Mouse (Mus musculus) spleen, adult 2 months (tissue): Measurements from ENCODE around the gene Ensa. TPM values are rescaled to one million over a fixed set of nuclear protein-coding genes. Genes with fewer than 3 reads are reported as not detected.
A peak's percentile ranks its signal among the peaks of the same experiment; 100 is the strongest.

Source experiments
- DNase-seq, 2 experiments: peaks; one replicate each; pipeline versions ENCODE4 v3.0.0 to v3.0.0-alpha.2; 2012 to 2021; ENCODE audit warnings: low spot score in 2 of 2, low read depth in 1 of 2
- H3K27ac ChIP-seq: fragments of 200-500 bp; 2 replicates; pipeline ENCODE4 v1.5.1; 2012; ENCODE audit warnings: low read length, inconsistent platforms; ENCODE audit not compliant: insufficient read depth
- H3K27me3 ChIP-seq: fragments of 200-500 bp; 2 replicates; pipeline ENCODE4 v1.6.1; 2012; ENCODE audit warnings: mild to moderate bottlenecking, moderate library complexity, low read length, inconsistent platforms; ENCODE audit not compliant: control insufficient read depth, insufficient read depth
- H3K36me3 ChIP-seq: fragments of 200-500 bp; 2 replicates; pipeline ENCODE4 v1.6.1; 2012; ENCODE audit warnings: mild to moderate bottlenecking, low read length, inconsistent platforms; ENCODE audit not compliant: control insufficient read depth, insufficient read depth
- H3K4me1 ChIP-seq: fragments of 200-500 bp; 2 replicates; pipeline ENCODE4 v1.6.1; 2011; ENCODE audit warnings: inconsistent platforms; ENCODE audit not compliant: control insufficient read depth, insufficient read depth, insufficient read length
- H3K4me3 ChIP-seq: fragments of 200-500 bp; 2 replicates; pipeline ENCODE4 v1.5.1; 2011; ENCODE audit warnings: mild to moderate bottlenecking, inconsistent platforms; ENCODE audit not compliant: insufficient read depth, insufficient read length; ENCODE audit errors: extremely low read depth
- CTCF ChIP-seq: fragments of 200-500 bp; IDR thresholded peaks from 2 replicates; pipeline ENCODE4 v1.5.1; 2011; ENCODE audit warnings: mild to moderate bottlenecking, inconsistent platforms; ENCODE audit not compliant: insufficient read depth, insufficient read length, insufficient replicate concordance; ENCODE audit errors: extremely low read depth
- POLR2A ChIP-seq: fragments of 200-500 bp; IDR thresholded peaks from 2 replicates; pipeline ENCODE4 v1.6.1; 2011; ENCODE audit warnings: low read depth, low read length, inconsistent platforms
- WGBS: fragments of 180-500 bp; shearing (Covaris S2); methylation state at CpG from one replicate; pipeline ENCODE4 v1.1.7; 2018; 5-methylcytosine and 5-hydroxymethylcytosine counted together
- polyA plus RNA-seq: library from polyadenylated mRNA; depleted of rRNA; stranded (reverse); fragments of >200 nt; gene quantifications from 2 replicates; pipeline ENCODE4 v1.2.3, GENCODE M21; 2012

Gene Ensa
- polyA plus RNA-seq, 1 experiment = 10.4 TPM

DNA sequence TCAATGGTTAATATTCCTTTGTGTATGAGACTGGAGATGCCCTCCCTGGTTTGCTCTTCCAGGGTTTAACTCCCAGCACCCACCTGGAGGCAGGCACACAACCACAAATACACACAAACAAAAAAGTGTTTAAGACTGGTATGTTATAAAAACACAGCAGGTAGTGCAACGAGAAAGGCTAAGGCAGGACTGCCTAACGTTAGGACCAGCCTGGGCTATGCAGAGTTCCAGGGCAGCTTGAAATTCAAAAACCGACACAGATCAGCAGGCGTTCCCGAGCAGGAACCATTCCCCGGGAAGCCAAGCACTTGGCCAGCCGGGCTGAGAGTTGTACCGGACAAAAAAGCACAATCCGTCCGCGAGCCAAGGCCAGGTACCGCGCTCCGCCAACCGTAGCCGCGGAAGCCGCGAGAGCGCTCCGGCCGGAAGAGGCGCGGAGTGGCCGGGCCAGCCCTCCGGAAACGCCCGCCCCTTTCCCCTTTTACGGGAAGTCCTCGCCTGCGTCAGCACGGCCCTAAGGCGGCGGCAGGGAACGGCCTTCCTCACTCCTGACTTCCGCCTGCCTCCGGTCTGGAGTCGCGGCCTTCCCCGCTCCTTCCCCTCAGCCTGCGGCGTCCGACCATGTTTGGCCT is 33.6 kb downstream of the Ensa start, which contains the start of gene Mcl1:
Mcl1 (plus strand) TSS at position 553 of the 632 bp plus-strand sequence.
- peaks cover 8% of the 10 kb centered on the region for H3K4me1 ChIP-seq
- DNase-seq = peak; percentile 87 to 96
- 0% methylated on average over 43 of the region's 43 CpGs for WGBS
- H3K36me3 ChIP-seq = peaks cover 29% of the 10 kb centered on the region
- H3K4me3 ChIP-seq = peak within 1 kb of the TSS; percentile 90
- TF ChIP-seq CTCF (no peak), POLR2A (peak; percentile 99)
- H3K27me3 ChIP-seq = no peaks in the 10 kb centered on the region
- peak within 1 kb of the TSS; percentile 99 for H3K27ac ChIP-seq

DNA sequence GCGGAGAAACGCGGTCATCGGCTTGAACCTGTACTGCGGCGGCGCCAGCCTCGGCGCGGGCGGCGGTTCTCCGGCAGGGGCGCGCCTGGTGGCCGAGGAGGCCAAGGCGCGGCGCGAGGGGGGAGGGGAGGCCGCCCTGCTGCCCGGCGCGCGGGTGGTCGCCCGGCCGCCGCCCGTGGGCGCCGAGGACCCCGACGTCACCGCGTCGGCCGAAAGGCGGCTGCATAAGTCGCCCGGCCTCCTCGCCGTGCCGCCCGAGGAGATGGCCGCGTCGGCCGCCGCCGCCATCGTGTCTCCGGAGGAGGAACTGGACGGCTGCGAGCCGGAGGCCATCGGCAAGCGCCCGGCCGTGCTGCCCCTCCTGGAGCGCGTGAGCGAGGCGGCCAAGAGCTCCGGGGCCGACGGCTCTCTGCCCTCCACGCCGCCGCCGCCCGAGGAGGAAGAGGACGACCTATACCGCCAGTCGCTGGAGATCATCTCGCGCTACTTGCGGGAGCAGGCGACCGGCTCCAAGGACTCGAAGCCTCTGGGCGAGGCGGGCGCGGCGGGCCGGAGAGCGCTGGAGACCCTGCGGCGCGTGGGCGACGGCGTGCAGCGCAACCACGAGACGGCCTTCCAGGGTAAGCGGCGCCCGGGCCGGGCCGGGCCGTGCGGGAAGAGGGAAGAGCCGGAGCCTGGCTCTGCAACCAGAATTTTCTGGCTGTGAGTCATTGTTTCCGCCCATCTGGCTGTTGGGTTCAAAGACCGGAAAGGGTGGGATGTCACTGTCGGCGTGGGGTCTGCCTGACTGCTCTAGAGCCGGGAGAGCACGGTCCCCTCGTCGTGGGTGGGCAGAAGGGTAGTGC is 34.3 kb downstream of the Ensa start:
- WGBS = under 1% methylated on average over 109 of the region's 113 CpGs
- H3K4me3 ChIP-seq = peak overlapping the region; percentile 90
- peaks cover 32% of the 10 kb centered on the region for H3K36me3 ChIP-seq
- TF ChIP-seq CTCF (no peak), POLR2A (peak; percentile 49)
- peak overlapping the region; percentile 99 for H3K27ac ChIP-seq
- peak; percentile 57 to 75 for DNase-seq
- H3K27me3 ChIP-seq = no peaks in the 10 kb centered on the region
- H3K4me1 ChIP-seq = peaks cover 9% of the 10 kb centered on the region

DNA sequence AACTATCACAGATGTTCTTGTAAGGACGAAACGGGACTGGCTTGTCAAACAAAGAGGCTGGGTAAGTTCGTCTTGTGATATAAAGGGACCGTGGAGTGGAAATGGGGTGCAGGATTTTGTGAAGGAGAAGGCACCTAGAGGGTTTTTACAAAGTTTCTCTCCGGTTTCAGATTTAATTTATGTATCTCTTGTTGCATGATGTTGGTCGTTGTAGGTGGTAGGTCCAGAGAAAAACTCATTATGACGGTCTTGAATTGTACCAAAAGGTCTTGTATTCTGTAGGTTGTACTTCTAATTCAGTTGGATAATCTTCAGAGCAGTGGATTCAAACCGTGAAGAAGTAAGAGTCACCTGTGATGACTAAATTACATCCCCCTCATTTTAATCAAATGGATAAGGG is 35.2 kb downstream of the Ensa start:
- no peak for TF ChIP-seq POLR2A
- no peak for TF ChIP-seq CTCF
- H3K4me3 ChIP-seq = peak overlapping the region; percentile 90
- H3K36me3 ChIP-seq = peaks cover 35% of the 10 kb centered on the region
- peak overlapping the region; percentile 99 for H3K27ac ChIP-seq
- DNase-seq = no peak
- H3K4me1 ChIP-seq = peaks cover 15% of the 10 kb centered on the region
- no peaks in the 10 kb centered on the region for H3K27me3 ChIP-seq
- WGBS = under 1% methylated on average over 8 of the region's 8 CpGs

DNA sequence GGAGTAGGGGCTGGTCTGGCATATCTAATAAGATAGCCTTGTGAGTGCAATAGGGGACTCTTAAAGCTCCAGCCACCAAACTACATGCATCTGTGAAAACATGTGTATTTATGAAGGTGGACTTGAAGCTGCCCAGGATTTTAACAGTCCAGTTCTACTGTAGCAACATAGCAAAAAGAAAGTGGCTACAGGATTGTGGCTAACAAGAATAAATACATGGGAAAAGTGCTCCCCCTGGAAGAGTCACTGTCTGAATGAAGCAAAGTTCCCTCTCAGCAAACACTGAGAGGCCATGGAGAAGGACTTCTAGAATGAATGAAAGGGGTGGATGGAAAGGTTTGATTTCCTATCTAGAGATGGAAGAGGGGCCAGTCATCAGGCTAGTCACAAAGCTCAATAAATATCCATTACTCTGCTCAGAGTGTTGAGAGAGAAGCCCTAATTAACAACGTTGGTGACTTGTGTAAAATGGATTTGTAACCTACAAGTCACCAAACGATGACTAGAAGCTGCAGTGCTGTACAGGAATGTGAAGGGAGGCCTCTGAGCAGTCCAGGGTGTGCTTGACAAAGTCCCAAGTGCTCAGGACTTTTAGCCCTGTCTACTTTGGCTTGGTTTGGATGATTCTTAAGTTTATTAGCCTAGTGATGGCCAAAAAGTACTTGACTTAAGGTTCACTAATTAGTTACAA is 36.1 kb downstream of the Ensa start:
- 4% methylated on average over 2 of the region's 2 CpGs for WGBS
- Histone ChIP-seq H3K4me1 (peaks cover 21% of the 10 kb centered on the region), H3K4me3 (peak overlapping the region; percentile 90), H3K36me3 (peaks cover 39% of the 10 kb centered on the region), H3K27ac (peak overlapping the region; percentile 78), H3K27me3 (no peaks in the 10 kb centered on the region)
- no peak for TF ChIP-seq CTCF
- TF ChIP-seq POLR2A = no peak
- no peak for DNase-seq

DNA sequence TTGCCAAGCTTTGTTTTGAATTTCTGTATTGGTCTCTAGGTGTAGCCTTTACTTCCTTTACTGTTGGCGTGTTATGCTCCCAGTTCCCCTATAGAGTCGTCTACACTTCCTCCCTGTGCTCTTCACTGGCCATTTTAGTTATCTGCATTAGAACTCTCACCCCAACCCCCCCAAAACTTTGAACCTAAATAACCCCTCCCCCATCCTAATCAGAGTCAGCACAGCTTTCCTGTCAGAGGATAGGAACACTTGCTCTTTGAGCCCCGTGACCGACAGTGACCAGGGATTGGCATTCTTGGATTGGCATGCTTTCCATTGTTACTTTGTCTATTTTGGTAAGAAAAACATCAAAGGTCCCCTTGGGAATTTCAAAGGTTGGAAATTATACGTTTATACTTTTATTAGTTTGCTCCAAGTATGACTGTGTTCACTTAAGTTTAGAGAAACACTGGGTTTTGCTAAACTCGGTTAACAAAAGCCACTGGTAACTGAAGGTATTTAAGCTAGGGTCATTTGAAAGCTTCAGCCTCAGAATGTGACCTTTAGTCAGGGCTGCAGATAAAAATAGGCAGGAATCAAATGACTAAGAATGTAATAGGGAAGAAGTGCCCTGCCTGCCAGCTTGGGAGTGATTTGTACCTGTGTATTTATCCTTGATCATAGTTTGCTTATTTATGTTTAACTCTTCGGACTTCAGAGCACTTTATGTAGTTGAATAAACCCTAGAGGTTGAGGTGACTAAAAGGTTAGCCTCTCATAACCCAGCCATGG is 37.3 kb downstream of the Ensa start:
- Histone ChIP-seq H3K27ac (peak overlapping the region; percentile 64; the same call in 1 of the 2 replicates), H3K27me3 (no peaks in the 10 kb centered on the region), H3K36me3 (peaks cover 41% of the 10 kb centered on the region), H3K4me1 (peaks cover 29% of the 10 kb centered on the region), H3K4me3 (peak overlapping the region; percentile 46)
- WGBS = 14% methylated on average over 7 of the region's 7 CpGs
- no peak for TF ChIP-seq CTCF
- no peak for TF ChIP-seq POLR2A
- DNase-seq = no peak

DNA sequence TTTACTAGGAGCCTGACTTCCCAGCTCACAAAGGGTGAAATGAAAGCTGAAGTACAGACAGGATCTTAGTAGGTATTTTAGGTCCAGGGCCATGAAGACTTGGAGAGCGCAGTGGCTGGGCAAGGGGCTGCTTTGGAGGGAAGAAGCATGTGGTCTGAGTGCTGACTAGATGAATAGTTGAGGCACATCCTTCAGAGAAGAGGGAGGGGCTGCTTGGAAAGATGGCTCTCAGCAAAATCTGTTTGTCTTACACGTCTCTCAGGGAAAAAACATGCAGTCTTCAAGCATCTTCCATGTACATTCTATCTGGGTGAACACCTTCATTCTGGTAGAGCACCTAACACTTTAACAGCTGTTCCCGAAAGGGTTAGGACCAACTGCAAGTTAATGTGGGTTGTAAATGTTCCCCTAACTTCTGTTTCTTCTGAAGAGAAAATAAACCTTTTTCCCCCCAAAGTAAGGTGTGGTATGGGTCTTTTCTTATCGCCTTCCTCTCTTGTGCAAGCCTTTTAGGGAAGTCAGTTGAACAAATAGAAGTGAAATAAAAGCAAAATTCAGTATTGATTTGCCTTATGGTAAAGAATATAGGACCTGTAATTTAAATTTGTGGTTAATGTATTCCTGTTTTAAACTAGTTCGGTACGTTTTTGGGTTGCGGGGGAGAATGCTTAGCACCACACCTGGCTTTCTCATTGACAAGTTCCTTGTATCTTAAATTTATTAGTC is 38.1 kb downstream of the Ensa start:
- peaks cover 41% of the 10 kb centered on the region for H3K36me3 ChIP-seq
- H3K4me1 ChIP-seq = peaks cover 36% of the 10 kb centered on the region
- no peaks in the 10 kb centered on the region for H3K27me3 ChIP-seq
- no peak for DNase-seq
- TF ChIP-seq POLR2A = no peak
- TF ChIP-seq CTCF = no peak
- H3K4me3 ChIP-seq = peak overlapping the region; percentile 24
- WGBS = 29% methylated on average over 7 of the region's 7 CpGs
- peak overlapping the region; percentile 64 for H3K27ac ChIP-seq
